Mouse (Mus musculus): ENCODE measurements at regions not wholly inside any gene's neighbourhood (a gene's known extent, or its start where the extent isn't known, plus 50 kb on each side); places are given as distances from the start of the nearest gene placed in this dataset.

DNA sequence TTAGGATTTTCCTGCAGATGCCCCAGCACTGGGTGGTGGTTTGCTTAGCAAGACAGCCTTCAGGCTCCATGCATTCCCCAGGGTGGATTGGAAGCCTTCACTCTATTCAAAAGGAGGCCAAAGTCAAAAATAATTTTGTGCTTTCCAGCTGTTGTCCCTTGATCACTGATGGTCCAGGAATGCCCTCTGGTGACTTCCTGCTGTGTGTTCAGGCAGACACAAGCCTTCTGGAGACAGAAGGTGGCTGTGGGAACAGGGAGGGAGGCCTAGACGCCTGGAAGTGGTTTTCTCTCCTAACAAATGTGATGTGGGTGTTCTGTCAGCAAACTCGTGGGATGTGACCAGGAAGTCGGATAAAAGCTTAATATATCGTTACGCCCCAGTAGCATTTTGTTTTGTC is 81.3 kb downstream of the Atp6ap1l start:
- DNase-seq (ENCODE audit: low spot score in 2 of 2), result no peak

DNA sequence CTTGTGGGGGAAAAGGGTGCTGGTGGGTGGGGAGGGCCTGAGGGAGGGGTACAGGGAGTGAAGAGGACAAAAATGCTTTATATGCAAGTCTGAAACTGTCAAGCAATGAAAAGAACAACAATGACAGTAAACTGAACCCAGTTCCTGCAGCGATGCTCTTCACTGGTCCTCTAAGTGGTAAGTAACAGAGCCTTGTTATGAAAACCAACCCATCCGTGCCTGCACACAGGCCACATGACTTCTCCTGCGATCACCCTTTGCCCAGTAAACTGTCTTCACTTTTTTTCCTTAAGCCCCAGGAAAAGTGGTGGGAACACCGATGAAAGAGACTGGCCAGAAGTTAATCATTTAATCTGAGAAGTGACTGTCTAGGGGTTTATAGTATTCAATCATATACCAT is 83.3 kb downstream of the Atp6ap1l start:
- DNase-seq (ENCODE audit: low spot score in 2 of 2), result no peak

DNA sequence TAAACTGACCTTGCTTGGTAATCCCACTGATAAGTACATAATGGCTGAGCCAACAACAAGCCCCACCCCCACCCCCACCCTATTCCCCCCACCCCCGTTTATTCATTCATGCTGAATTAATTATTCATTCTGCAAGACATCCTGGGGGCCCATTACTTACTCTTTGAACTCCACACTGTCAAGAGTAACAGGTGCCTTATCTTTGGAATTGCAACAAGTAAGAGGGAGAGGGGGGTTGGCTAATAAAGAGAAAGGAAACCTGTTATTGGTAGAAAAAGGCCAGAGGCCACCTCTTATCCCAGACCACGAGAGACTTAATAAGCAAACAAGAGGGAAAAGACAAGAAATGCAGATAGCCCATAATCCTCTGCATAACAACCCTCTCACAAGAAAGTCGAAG is 84.7 kb downstream of the Atp6ap1l start:
- no peak for DNase-seq (ENCODE audit: low spot score in 2 of 2)

- no peak for DNase-seq (ENCODE audit: low spot score in 2 of 2)
These were observed 85.2 kb downstream of the Atp6ap1l start for GRCm38 (mm10) chr13:90819934-90820333.

DNA sequence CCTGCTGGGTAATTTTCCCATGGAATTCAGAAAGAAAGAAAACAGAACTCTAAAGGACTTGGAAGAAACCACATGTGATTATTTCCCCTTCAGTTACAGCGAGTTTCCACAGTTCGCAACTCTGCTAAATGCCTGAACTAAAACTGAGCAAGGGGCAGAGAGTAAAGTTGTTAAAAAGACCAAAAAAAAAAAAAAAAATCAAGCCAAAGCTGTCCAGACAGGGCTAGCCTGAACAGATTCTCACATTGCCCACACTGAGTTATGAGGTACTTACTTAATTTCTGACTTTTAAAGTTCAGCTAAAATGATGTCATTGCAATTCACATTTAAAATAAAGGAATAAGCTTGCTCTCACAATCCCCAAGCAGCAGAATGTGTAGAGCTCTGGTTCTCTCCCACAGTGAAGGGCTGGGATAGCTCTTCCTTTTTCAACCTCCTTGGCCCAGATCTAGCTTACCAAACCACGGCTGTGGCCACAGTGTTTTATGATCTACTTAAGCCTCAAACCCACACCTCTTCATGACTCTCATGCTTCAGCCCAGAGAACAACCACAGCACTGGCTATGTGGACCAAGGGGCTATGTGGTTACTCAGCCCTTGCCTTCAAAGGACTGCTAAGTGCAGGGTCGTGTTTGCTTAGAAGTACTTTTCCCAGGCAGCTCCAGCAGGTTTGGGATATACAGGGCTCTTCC is 90.8 kb downstream of the Atp6ap1l start:
- no peak for DNase-seq (ENCODE audit: low spot score in 2 of 2)

DNA sequence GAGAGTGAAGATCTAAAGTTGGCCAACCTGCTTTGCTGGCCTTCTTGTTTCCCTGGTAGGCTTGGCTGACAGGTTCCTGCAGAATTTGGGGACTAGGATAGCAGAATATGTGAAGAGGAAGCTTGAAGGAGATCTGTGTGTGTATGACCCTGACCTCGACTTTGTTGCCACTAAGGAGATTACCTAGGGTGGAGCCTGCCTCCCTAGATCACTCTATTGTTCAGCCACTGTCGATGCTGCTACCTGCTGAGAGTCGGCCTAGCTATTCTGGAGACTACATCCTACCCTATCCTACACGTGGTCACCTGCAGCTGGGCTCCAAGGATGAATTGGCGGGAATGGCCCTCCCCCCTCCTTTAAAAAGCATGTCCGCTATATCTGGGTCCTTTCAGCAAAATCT is 95.1 kb downstream of the Atp6ap1l start:
- DNase-seq (ENCODE audit: low spot score in 2 of 2), result no peak

- DNase-seq (ENCODE audit: low spot score in 2 of 2), result no peak
These were observed 105.5 kb downstream of the Atp6ap1l start for GRCm38 (mm10) chr13:90799641-90800040.

- no peak for DNase-seq (ENCODE audit: low spot score in 2 of 2)
These were observed 106.2 kb downstream of the Atp6ap1l start for GRCm38 (mm10) chr13:90798791-90799542.

DNA sequence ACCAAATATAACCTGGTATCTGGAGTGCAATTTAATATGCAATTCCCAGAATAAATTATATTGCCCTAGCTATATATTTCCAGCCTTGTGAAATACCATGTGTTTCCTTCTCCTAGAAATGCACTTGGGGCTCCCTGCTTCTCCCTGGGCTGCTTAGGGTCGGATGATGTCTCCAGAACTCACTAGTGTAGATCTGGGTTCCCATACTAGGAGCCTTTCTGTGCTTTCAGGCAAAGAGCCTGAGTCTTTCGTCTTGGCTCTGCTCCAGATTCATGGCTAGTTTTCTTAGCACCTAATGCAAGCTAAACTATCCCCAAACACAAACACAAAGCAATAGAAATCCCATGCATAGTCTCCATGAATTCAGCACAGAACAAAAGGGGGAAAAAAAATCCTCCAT is 106.8 kb downstream of the Atp6ap1l start:
- DNase-seq (ENCODE audit: low spot score in 2 of 2), result no peak

DNA sequence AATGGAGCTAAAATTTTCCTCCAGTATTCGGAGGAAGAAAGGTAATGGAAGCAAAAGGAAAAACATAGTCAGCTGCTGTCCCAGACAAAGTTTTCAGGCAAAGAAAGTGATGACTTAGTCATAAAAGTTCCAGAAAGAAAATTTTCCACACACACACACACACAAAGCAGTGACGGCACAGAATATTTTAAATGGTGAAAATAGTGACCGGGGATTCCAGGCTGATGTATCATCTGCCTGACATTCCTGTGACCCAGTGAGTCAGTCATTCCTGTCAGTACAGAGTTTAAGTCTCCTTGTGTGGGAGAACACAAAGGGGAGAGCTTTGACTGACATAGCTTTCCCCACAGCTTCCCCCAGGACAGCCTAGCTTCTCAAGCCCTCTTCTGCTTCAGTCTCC is 107.9 kb downstream of the Atp6ap1l start:
- no peak for DNase-seq (ENCODE audit: low spot score in 2 of 2)

DNA sequence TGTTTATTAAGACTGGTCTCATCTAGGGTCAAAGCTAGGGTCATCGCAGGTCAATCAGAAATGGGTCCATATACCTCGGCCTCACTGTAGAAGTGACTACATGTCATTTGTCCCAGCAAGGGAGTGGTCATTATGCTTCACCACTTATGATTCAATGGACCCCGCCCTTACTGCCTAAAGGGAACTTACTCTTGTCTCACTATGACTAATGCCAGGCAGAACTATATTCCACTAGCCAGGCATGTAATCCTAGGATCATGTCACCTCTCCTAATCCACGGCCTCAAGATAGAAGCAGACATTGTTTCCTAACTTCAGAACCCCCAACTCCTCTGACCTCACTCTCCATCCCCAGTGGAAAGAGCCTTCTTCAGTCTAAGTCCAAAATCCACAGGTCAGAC is 108.3 kb downstream of the Atp6ap1l start:
- no peak for DNase-seq (ENCODE audit: low spot score in 2 of 2)

- no peak for DNase-seq (ENCODE audit: low spot score in 2 of 2)
These were observed 122.7 kb downstream of the Atp6ap1l start for GRCm38 (mm10) chr13:90782435-90782834.

- DNase-seq (ENCODE audit: low spot score in 2 of 2), result no peak
These were observed 123.2 kb downstream of the Atp6ap1l start for GRCm38 (mm10) chr13:90781974-90782373.

- peak in 1 of 2 experiments; percentile 19 for DNase-seq (ENCODE audit: low spot score in 2 of 2)
These were observed 127.2 kb downstream of the Atp6ap1l start for GRCm38 (mm10) chr13:90777952-90778298.

DNA sequence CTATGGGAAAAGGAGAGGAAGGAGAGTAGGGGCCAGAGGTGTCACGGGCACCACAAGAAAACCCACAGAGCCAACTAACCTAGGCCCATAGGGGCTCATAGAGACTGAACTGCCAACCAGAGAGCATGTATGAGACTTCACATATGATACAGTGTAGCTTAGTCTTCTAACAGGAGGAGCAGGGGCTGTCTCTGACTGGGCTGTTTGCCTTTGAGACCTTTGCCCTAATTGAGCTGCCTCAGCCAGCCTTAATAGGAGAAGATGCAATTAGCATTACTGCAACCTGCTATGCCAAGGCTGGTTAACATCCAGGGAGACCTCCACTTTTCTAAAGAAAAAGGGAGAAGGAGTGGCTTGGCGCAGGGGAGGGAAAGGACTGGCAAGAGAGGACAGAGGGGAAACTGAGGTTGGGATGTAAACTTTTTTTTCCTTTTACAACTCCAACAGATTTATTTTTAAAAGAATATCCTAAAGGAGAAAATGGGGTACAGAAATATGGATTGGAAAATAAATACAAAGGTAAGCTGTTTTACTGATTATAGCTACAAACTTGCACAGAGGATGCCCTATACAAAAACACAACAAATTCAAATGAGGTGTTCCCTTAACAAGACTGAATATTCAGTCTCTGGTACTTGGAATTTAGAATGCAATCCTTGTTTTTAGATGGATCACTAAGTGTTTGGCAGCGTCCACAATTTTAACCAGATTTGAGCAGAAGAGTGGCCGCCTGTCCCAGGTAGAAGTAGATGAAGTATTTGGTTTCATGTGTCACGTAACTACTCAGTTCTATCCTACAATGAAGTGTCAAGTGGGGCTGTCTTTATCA is 127.8 kb downstream of the Atp6ap1l start:
- no peak for DNase-seq (ENCODE audit: low spot score in 2 of 2)

DNA sequence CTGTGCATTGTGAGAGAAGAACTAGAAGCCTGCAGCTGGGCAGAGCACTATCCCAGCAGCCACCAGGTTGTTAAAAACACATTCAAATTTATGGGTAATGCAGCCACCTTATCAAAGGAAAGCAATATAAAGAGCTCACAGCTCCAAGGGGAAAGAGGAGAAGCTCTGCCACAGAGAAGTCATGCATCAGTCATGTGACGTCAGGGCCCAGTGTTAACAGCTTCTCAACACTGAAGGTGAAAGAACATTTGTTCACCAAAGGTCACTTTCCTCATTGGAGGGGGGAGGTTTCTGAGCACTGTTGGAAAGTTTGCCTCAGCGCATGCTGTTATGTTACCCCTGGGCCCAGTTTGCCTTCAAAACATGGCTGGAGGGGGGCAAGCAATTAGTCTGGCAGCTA is 143.0 kb downstream of the Atp6ap1l start:
- DNase-seq (ENCODE audit: low spot score in 2 of 2), result no peak

DNA sequence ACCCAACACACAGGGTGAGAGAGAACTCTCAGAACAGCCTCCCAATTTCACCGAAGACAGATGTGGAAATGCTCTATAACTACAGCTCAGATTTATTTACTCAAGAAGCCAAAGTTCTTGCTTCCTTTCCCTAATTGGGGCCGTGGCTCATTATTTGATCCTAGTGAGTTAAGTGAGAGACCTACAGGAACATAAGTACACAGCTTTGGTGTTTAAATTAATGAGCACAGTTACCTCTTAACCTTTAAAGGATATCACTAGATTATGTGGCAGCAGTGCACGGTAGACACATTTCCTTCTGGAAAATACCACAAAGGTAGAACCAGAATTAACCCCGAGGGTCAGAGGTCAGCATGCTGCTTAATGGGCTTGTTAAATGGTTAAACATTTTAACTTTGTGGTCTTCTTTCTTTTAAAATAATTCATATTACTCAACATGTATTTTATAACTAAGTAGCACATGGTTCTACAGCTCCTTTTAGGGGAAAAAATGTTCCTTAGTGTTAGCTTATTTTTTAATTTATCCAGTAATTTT is 144.6 kb downstream of the Atp6ap1l start:
- no peak for DNase-seq (ENCODE audit: low spot score in 2 of 2)

DNA sequence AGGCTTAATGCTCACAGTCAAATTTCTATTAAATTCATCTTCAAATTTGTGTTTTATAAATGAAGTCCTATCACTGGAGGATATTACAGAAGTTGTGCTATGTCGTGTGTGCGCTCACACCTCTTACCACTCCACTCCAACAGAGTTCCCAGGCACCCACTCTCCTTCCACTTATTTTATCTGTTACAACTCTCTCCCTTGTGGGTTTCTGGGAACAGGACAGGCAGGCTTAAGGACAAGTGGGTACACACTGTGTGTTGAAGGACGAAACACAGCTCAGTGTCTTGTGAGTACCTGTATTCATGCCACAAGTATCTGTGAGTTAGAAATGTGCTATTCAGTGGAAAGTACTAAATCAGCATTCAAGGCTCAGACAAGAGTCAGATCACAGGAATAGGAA is 150.7 kb downstream of the Atp6ap1l start:
- no peak for DNase-seq (ENCODE audit: low spot score in 2 of 2)

- DNase-seq (ENCODE audit: low spot score in 2 of 2), result no peak
These were observed 155.4 kb downstream of the Atp6ap1l start for GRCm38 (mm10) chr13:90749741-90750140.

DNA sequence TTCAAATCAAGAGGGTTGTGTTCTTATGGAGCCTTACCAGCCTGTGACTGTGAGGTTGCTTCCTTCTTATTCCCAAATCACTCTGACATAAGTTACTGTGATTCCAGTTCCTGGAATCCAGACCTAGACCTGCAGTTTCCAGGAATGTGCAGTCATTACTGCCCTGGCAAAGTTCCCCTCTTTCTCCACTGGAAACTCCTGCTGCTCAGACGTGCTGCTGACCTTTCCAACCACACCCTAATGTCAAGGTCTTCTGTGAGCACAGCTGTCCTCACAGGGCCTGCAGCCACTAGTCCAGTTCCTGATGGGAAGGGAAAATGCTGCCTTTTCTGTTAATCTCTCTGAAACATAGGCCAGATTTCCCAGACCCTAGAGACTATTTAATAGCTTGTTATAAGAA is 160.1 kb downstream of the Atp6ap1l start:
- no peak for DNase-seq (ENCODE audit: low spot score in 2 of 2)

DNA sequence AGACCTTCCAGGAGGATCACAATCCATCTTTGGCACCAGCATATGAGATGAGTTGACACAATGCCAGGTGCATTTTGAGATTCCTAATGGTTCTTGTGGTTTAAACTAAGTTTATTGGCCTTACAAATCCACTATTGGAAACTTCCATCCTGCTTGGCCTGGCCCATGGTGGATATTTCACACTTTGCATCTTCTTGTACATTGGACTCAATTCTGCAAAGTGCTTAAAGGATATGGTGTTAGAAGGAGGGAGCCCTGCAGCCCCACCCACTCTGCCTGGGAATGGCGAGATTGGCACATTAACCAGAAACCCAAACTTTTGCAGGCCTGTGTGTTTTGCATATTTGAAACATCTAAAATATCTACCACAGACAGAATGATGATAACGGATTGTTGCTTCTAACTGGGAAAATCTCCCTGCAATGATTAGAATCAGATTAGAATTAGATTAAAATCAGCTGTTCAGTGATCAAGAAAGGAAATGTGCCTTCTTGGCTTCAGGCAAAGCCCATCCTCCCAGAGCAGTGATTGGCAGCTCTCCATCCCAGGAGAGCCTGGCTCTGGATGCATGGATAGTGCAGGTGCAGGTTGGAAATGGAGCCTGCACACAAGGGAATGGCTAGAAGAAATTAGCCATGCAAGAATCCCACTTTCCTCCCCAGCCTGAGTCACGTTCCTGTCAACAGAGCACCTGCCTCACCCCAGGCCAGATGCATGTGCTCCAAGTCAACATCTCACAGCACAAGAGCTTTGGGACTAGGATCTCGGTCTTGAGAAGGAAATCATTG is 162.3 kb downstream of the Atp6ap1l start:
- DNase-seq (ENCODE audit: low spot score in 2 of 2), result no peak

All from layer of hippocampus, postnatal 10 days (tissue).